Mouse (Mus musculus) spleen, adult 2 months (tissue): ENCODE measurements around the gene St6gal1.

Experiments
- CTCF ChIP-seq: fragments of 200-500 bp; IDR thresholded peaks from 2 replicates; pipeline ENCODE4 v1.5.1; 2011; ENCODE audit warnings: mild to moderate bottlenecking, inconsistent platforms; ENCODE audit not compliant: insufficient read depth, insufficient read length, insufficient replicate concordance; ENCODE audit errors: extremely low read depth
- POLR2A ChIP-seq: fragments of 200-500 bp; IDR thresholded peaks from 2 replicates; pipeline ENCODE4 v1.6.1; 2011; ENCODE audit warnings: low read depth, low read length, inconsistent platforms

- no peak for TF ChIP-seq CTCF
- no peak for TF ChIP-seq POLR2A
Measured at GRCm38 (mm10) chr16:23226601-23227351, 2.2 kb downstream of the St6gal1 start.
